Mouse (Mus musculus): Measurements from ENCODE around the gene Cntnap4. TPM values are rescaled to one million over a fixed set of nuclear protein-coding genes. Genes with fewer than 3 reads are reported as not detected.

Gene Cntnap4
- under 1 TPM in 1 of 2 experiments, not detected in 1; 0.02 TPM for polyA plus RNA-seq (2012; fragmentation: generic; extraction: Trizol)

DNA sequence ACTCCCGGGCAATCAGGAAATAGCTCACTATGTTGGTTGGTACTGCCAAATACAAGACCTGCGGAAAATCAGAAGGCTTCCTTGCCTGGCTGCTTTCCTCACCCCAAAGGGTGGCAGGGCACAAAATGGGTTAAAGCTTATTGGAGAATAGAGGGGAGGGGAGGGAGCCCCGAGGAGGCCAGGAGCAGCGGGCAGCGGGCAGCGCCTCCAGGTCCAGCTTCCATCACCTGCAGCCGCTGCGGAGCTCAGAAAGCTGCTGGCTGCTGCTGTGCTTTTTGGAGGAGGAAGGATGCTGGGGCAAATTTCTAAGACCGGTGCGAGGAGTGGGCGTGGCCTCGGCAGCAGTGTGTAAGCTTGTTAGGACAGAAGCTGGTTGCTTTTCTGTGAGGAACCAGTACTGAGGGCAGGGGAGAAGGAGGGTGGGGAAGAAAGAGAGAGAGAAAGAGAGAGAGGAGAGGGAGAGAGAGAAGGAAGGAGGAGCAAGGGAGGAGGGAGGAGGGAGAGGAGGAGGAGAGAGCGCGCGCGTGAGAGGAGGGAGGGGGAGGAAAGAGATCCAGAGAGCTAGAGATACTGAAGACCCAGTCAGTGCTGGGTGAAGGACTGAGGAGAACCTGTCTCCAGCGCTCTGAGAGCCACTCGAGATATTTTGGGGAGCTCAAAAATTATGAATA lies at the start of gene Cntnap4:
Cntnap4 (plus strand) TSS at position 573 of the 671 bp plus-strand sequence.

Data from C3H10T1/2 (cell line).